Mouse (Mus musculus) adrenal gland, adult 8-10 months (tissue): ENCODE data around the gene Cst7. TPM values are rescaled to one million over a fixed set of nuclear protein-coding genes. Genes with fewer than 3 reads are reported as not detected.

Source experiments
- total RNA-seq, 4 experiments: library from RNA; stranded (reverse); gene quantifications; 2 replicates each; pipeline ENCODE4 v1.2.4; 2022

Gene Cst7
- total RNA-seq, 4 experiments from 2014 or later: 0.37 TPM; not detected in 3

Other genes starting within 250 kb of the Cst7 start
- 1 to 10 TPM; 3.1 to 5.5 (median 4.5) TPM for gene Gm10130, start 246.7 kb upstream of the Cst7 start, total RNA-seq
- gene 3300002I08Rik, start 207.7 kb upstream of the Cst7 start, total RNA-seq: 1 to 10 TPM; 7.8 to 9.2 (median 8.4) TPM
- gene Zfp442, start 118.9 kb upstream of the Cst7 start, total RNA-seq: 1 to 10 TPM; 6.7 to 9.1 (median 7.5) TPM
- gene Zfp345, start 85.3 kb upstream of the Cst7 start, total RNA-seq: 1 to 10 TPM; 1.6 to 2.4 (median 1.8) TPM
- 100 to 1,000 TPM in 2 of 4 experiments, 10 to 100 TPM in 2; 83.0 to 114 (median 103) TPM for gene Apmap, start 38.2 kb downstream of the Cst7 start, total RNA-seq
- gene Acss1, start 98.1 kb downstream of the Cst7 start, total RNA-seq: 10 to 100 TPM; 17.3 to 20.6 (median 18.0) TPM
- gene Vsx1, start 118.9 kb downstream of the Cst7 start, total RNA-seq: not detected
- 1 to 10 TPM; 6.4 to 9.8 (median 8.7) TPM for gene Entpd6, start 178.6 kb downstream of the Cst7 start, total RNA-seq
- 10 to 100 TPM; 42.0 to 71.6 (median 58.0) TPM for gene Pygb, start 216.3 kb downstream of the Cst7 start, total RNA-seq